ENCODE assay signal across 22 mouse cellular contexts in genomic region chr1:64937692-64938091, GRCm38 (mm10). TPM values are rescaled to one million over a fixed set of nuclear protein-coding genes. Genes with fewer than 3 reads are reported as not detected.
A peak's percentile ranks its signal among the peaks of the same experiment; 100 is the strongest.
DNase-seq lines count a peak whose midpoint lies in the region; TF ChIP-seq lines count a peak whose summit lies in the region.
"Had no signal": no experiment of that assay in that cellular context is flagged by ENCODE, and none has a peak within 500 bp of the region (broad histone marks: within the 10 kb centered on the region; RNA-seq: fewer than 3 reads in every experiment).

No protein-coding gene starts in this region.

- DNase-seq in adrenal gland, adult (ENCODE audit: inconsistent age in 2 of 2, low spot score in 1 of 2) = peak; percentile 54 to 73
- no peak for DNase-seq in adrenal gland, postnatal 25 days
- DNase-seq in adrenal gland, postnatal 10 days = peak; percentile 52
- no peak for DNase-seq in adrenal gland, adult 18-20 months (ENCODE audit: low spot score in 2 of 2)
- peak; percentile 48 for DNase-seq in heart, adult 11 months
- no peak for DNase-seq in heart, adult 2 months
- DNase-seq in adrenal gland, postnatal 36 days = peak; percentile 36 to 43
- DNase-seq: B cell, adult 2 months; cerebellum, adult 11 months; cerebellum, adult 18-20 months; cerebellum, adult 8-10 months; cerebellum, adult 9-11 months; cerebellum, postnatal 14 days; cerebellum, postnatal 36 days; embryo, embryonic 11 days had no signal

- H3K4me3 ChIP-seq in heart, adult 2 months = no peak overlapping the region
- H3K4me3 ChIP-seq: embryonic facial prominence, embryonic 13.5 days; embryonic facial prominence, embryonic 15.5 days; erythroblast, embryonic 14.5 days; forebrain, embryonic 10.5 days; forebrain, embryonic 12.5 days had no signal

- TF ChIP-seq POLR2A in heart, adult 2 months (IDR thresholded peaks at IDR 0.05; ENCODE audit: insufficient read depth, low read depth, low read length) = no peak

- WGBS in heart, adult 2 months = 92% methylated on average over 10 of the region's 10 CpGs

- no peak overlapping the region for H3K27ac ChIP-seq in heart, adult 2 months
- H3K27ac ChIP-seq: embryonic facial prominence, embryonic 13.5 days; embryonic facial prominence, embryonic 15.5 days; forebrain, embryonic 10.5 days; forebrain, embryonic 12.5 days had no signal

- TF ChIP-seq EP300 in heart, adult 2 months (IDR thresholded peaks at IDR 0.05; ENCODE audit: insufficient read depth, low read depth, low read length) = no peak

- intact Hi-C loops in heart, adult 2 months (cut with DNase I) = no loop called here

- H3K79me2 ChIP-seq in heart, adult 2 months (replicated peaks; ENCODE audit: control insufficient read depth, insufficient read depth, low read length) = no peaks in the 10 kb centered on the region

- no peak for TF ChIP-seq CTCF in heart, adult 2 months (IDR thresholded peaks at IDR 0.05)

- H3K4me1 ChIP-seq in heart, adult 2 months (ENCODE audit: control insufficient read depth, insufficient read depth, low read length) = no peaks in the 10 kb centered on the region
- H3K4me1 ChIP-seq: embryonic facial prominence, embryonic 13.5 days; embryonic facial prominence, embryonic 15.5 days; forebrain, embryonic 10.5 days; forebrain, embryonic 12.5 days had no signal

- no peaks in the 10 kb centered on the region for H3K27me3 ChIP-seq in heart, adult 2 months (ENCODE audit: control insufficient read depth, insufficient read depth, low read length)
- H3K27me3 ChIP-seq: CH12.LX; embryonic facial prominence, embryonic 13.5 days; embryonic facial prominence, embryonic 15.5 days; forebrain, embryonic 12.5 days; Patski had no signal

- no peak overlapping the region for H3K9ac ChIP-seq in heart, adult 2 months (ENCODE audit: low read depth, low read length)
- H3K9ac ChIP-seq: embryonic facial prominence, embryonic 13.5 days; embryonic facial prominence, embryonic 15.5 days; forebrain, embryonic 12.5 days had no signal

- peaks cover 5% of the 10 kb centered on the region; the same call in 1 of the 2 replicates for H3K36me3 ChIP-seq in heart, adult 2 months (ENCODE audit: control insufficient read depth, insufficient read depth, low read length)
- H3K36me3 ChIP-seq: forebrain, embryonic 12.5 days had no signal

RNA-seq across cellular contexts. Expression of gene Plekhm3, which starts 18.9 kb away (rescaled TPM):
- total RNA-seq in adrenal gland, postnatal 25 days (2021) = 20.7 and 23.6 TPM in 2 replicates
- 10 to 100 TPM; 16.2 to 22.5 TPM for total RNA-seq in adrenal gland, postnatal 10 days (2021)
- 10 to 100 TPM; 14.9 to 16.6 TPM for total RNA-seq in adrenal gland, adult 18-20 months (2021)
- total RNA-seq in heart, adult 2 months (2021) = 1 to 10 TPM; 6.8 to 6.9 TPM
- 3.3 and 4.7 TPM in 2 replicates for polyA plus RNA-seq in heart, adult 2 months (2012; rRNA removed)
- total RNA-seq in adrenal gland, postnatal 36 days (2021) = 10 to 100 TPM; 15.1 to 26.7 TPM

Comparison
In these comparisons a context has a peak if more than half of its experiments do, and no peak if none do; other contexts are left out.
1. DNase-seq: peak in adrenal gland, adult (2 of 2), adrenal gland, postnatal 10 days (single experiment), heart, adult 11 months (single experiment) and adrenal gland, postnatal 36 days (2 of 2); none in adrenal gland, postnatal 25 days (single experiment), adrenal gland, adult 18-20 months (0 of 2) and heart, adult 2 months (0 of 2).